Mouse (Mus musculus) neural tube, embryonic 13.5 days (tissue): ENCODE results near the gene Hacd1. TPM values are rescaled to one million over a fixed set of nuclear protein-coding genes. Genes with fewer than 3 reads are reported as not detected.

Experiments
- polyA plus RNA-seq: library from polyadenylated mRNA; unstranded; fragments of >200 nt; fragmentation: Nextera tagmentation; extraction: Ambion mirVana; gene quantifications from 2 replicates; pipeline ENCODE4 v1.2.1, GENCODE M21; 2015

Gene Hacd1
- polyA plus RNA-seq, 1 experiment from 2014 or later: 84.5 TPM

Other genes with a start within 250 kb of the Hacd1 start
- 112 and 122 TPM in 2 replicates for gene Stam, start 18.0 kb upstream of the Hacd1 start, polyA plus RNA-seq
- gene Tmem236, start 118.4 kb upstream of the Hacd1 start, polyA plus RNA-seq: 0.08 TPM in 1 of 2 replicates, not detected in the other
- 6.0 and 6.9 TPM in 2 replicates for gene Mrc1, start 173.3 kb upstream of the Hacd1 start, polyA plus RNA-seq